Mouse (Mus musculus) heart, embryonic 13.5 days (tissue): Measurements from ENCODE around the gene Eif3m. TPM values are rescaled to one million over a fixed set of nuclear protein-coding genes. Genes with fewer than 3 reads are reported as not detected.
"Not testable (repeated sequence)": the region's sequence is repeated elsewhere in the genome, so short reads cannot be mapped to it uniquely, and the experiment has no call there.

ENCODE experiments used
- ATAC-seq: fragments of 200-750 bp; cut with Nextera tagmentation; 2 replicates; pipeline ENCODE4 v1.8.0; 2017; ENCODE audit warnings: moderate TSS enrichment; ENCODE audit not compliant: insufficient number of reproducible peaks, low FRiP score, low TSS enrichment; ENCODE audit errors: extremely low read depth
- H3K27ac ChIP-seq: fragments of 300-500 bp; sonication (generic); replicated peaks from 2 replicates; pipeline ENCODE4 v1.5.1; 2015; ENCODE audit warnings: moderate library complexity, mild to moderate bottlenecking, inconsistent platforms
- H3K27me3 ChIP-seq: fragments of 300-500 bp; sonication (generic); replicated peaks from 2 replicates; pipeline ENCODE4 v1.6.1; 2015; ENCODE audit warnings: mild to moderate bottlenecking, inconsistent platforms
- H3K36me3 ChIP-seq: fragments of 300-500 bp; sonication (generic); 2 replicates; pipeline ENCODE4 v1.6.1; 2015; ENCODE audit warnings: mild to moderate bottlenecking, inconsistent platforms
- H3K4me1 ChIP-seq: fragments of 300-500 bp; sonication (generic); 2 replicates; pipeline ENCODE4 v1.6.1; 2015; ENCODE audit warnings: inconsistent platforms
- H3K4me2 ChIP-seq: fragments of 300-500 bp; sonication (generic); 2 replicates; pipeline ENCODE4 v1.6.1; 2015; ENCODE audit warnings: inconsistent platforms, mild to moderate bottlenecking, moderate library complexity
- H3K4me3 ChIP-seq: fragments of 300-500 bp; sonication (generic); 2 replicates; pipeline ENCODE4 v1.5.1; 2015; ENCODE audit warnings: moderate library complexity, mild to moderate bottlenecking, inconsistent platforms
- H3K9ac ChIP-seq: fragments of 300-500 bp; sonication (generic); 2 replicates; pipeline ENCODE4 v1.6.1; 2015; ENCODE audit warnings: inconsistent platforms, mild to moderate bottlenecking, moderate library complexity
- H3K9me3 ChIP-seq: fragments of 300-500 bp; sonication (generic); 2 replicates; pipeline ENCODE4 v1.6.1; 2016; ENCODE audit warnings: inconsistent platforms
- WGBS: fragments of 180-500 bp; shearing (Covaris S2); methylation state at CpG from one replicate; pipeline ENCODE4 v1.1.7; 2015; ENCODE audit warnings: mixed read lengths; 5-methylcytosine and 5-hydroxymethylcytosine counted together
- polyA plus RNA-seq: library from polyadenylated mRNA; unstranded; fragments of >200 nt; fragmentation: Nextera tagmentation; extraction: Ambion mirVana; gene quantifications from 2 replicates; pipeline ENCODE4 v1.2.1, GENCODE M21; 2015

Eif3m gene
- polyA plus RNA-seq, 1 experiment from 2014 or later = 196 TPM

DNA sequence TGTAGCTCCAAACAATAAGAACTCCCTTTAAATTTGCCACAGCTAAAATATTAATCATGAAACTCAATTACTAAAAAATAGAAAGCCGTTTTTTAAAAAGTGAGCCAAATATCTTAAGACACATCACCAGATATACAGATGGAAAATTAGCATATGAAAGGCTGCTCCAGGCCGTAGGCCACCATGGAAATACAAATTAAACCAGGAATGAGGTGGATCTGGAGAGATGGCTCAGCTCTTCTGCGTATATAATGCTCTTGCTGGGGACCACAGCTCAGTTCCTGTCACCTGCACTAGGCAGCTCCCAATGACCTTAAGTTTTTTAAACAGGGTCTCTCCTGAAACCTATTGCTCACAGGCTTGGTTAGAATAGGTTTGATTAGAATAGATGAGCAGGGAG, 17.2 kb upstream of the Eif3m start:
- H3K9ac ChIP-seq = no peak overlapping the region
- H3K4me1 ChIP-seq = peaks cover 9% of the 10 kb centered on the region; the same call in 1 of the 2 replicates
- 83% methylated on average over 3 of the region's 3 CpGs for whole genome bisulfite sequencing
- no peak for ATAC-seq
- H3K4me2 ChIP-seq = no peak overlapping the region
- H3K9me3 ChIP-seq = no peaks in the 10 kb centered on the region
- H3K27ac ChIP-seq = no peak overlapping the region
- H3K4me3 ChIP-seq = no peak overlapping the region
- H3K36me3 ChIP-seq = no peaks in the 10 kb centered on the region
- peaks cover 4% of the 10 kb centered on the region; the same call in 1 of the 2 replicates for H3K27me3 ChIP-seq

DNA sequence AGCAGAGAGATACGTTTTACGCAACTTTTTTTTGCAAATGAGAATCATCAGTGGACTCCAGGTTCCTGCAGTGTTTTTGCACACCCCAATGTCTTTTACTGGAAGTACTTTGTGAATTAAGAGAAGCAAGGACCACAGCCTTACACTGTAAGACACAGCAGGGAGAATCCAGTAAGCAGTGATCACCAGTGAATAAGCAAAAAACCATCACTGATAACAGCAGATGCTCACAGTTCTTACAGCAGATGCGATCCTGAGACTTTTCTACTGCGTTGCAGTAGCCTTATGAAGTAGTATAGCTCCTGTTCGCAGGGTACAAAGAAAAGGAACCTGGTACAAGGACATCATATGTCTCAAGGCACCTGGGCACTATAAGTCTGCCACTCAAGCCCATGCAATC, 13.6 kb upstream of the Eif3m start:
- no peak overlapping the region for H3K4me2 ChIP-seq
- 82% methylated on average over 5 of the region's 5 CpGs for WGBS
- H3K9ac ChIP-seq = no peak overlapping the region
- no peak overlapping the region for H3K4me3 ChIP-seq
- H3K9me3 ChIP-seq = no peaks in the 10 kb centered on the region
- no peaks in the 10 kb centered on the region for H3K36me3 ChIP-seq
- H3K4me1 ChIP-seq = 0 out of 2 replicates have a peak, but pooled peaks cover 13% of the 10 kb centered on the region
- ATAC-seq = no peak
- peaks cover 4% of the 10 kb centered on the region; the same call in 1 of the 2 replicates for H3K27me3 ChIP-seq
- H3K27ac ChIP-seq = no peak overlapping the region

DNA sequence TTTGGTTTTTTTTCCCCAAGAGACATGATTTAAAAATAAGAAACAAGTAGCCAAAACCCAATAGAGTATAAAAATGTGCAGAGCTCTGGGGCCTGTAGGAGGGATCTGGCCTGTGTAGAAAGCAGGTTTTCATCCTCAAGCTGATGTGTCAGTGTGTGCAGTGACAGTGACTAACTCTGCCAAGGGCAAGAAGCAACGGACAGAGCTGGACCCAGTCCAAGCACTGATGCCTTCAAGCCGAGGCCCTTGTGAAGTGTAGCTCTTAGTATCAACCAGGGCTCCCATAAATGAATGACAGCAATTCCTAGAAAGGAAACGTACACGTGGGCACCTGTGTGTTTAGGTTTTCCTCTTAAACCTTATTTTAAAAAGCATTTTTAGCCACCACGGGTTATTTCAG, 11.9 kb upstream of the Eif3m start:
- H3K9me3 ChIP-seq = no peaks in the 10 kb centered on the region
- no peaks in the 10 kb centered on the region for H3K36me3 ChIP-seq
- H3K27ac ChIP-seq = no peak overlapping the region
- H3K4me3 ChIP-seq = no peak overlapping the region
- peaks cover 15% of the 10 kb centered on the region for H3K4me1 ChIP-seq
- no peak overlapping the region for H3K9ac ChIP-seq
- no peak for ATAC-seq
- WGBS = 52% methylated on average over 5 of the region's 5 CpGs
- H3K27me3 ChIP-seq = peaks cover 4% of the 10 kb centered on the region; the same call in 1 of the 2 replicates
- H3K4me2 ChIP-seq = no peak overlapping the region

GRCm38 (mm10) chr2:105026950-105027695, 10.2 kb upstream of the Eif3m start:
- Histone ChIP-seq H3K4me2 (no peak overlapping the region), H3K27me3 (peaks cover 4% of the 10 kb centered on the region; the same call in 1 of the 2 replicates), H3K4me3 (no peak overlapping the region), H3K9me3 (no peaks in the 10 kb centered on the region), H3K36me3 (no peaks in the 10 kb centered on the region), H3K27ac (no peak overlapping the region), H3K9ac (no peak overlapping the region), H3K4me1 (peaks cover 30% of the 10 kb centered on the region)
- 61% methylated on average over 22 of the region's 22 CpGs for WGBS
- no peak for ATAC-seq

DNA sequence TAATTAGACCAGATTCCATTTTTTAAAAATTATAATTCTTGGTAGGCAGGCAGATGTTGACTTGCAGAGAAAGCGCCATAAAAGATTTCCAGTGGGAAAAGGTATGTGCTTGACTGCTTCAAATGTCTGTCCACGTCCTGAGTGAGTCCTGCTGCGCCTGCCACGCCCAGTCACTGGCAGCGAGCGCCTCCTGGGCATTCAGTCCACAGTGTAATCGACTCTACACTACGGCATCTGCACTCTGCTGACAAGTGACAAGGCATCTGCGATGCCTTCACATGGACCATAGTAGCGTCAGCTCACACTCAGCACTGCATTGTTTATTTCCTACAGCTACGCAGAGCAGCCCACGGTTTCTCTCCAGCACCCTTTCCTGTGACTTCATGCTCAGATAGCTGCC, 8.7 kb upstream of the Eif3m start:
- H3K36me3 ChIP-seq, H3K27me3 ChIP-seq, ATAC-seq, H3K9me3 ChIP-seq, H3K4me3 ChIP-seq, H3K27ac ChIP-seq, H3K9ac ChIP-seq, H3K4me2 ChIP-seq: not testable (repeated sequence)
- H3K4me1 ChIP-seq = peaks cover 33% of the 10 kb centered on the region
- 42% methylated on average over 12 of the region's 12 CpGs for WGBS

GRCm38 (mm10) chr2:105023815-105024214, 6.9 kb upstream of the Eif3m start:
- Histone ChIP-seq H3K4me3 (no peak overlapping the region), H3K4me1 (peaks cover 31% of the 10 kb centered on the region), H3K27me3 (no peaks in the 10 kb centered on the region), H3K4me2 (no peak overlapping the region), H3K27ac (no peak overlapping the region), H3K9me3 (no peaks in the 10 kb centered on the region), H3K9ac (no peak overlapping the region), H3K36me3 (no peaks in the 10 kb centered on the region)
- no peak for ATAC-seq
- WGBS = 72% methylated on average over 4 of the region's 4 CpGs

GRCm38 (mm10) chr2:105023031-105023615, 6.2 kb upstream of the Eif3m start:
- H3K9ac ChIP-seq = 0 out of 2 replicates have a peak overlapping the region, but pooled peaks have one; percentile 13
- H3K9me3 ChIP-seq = no peaks in the 10 kb centered on the region
- 32% methylated on average over 6 of the region's 6 CpGs for WGBS
- ATAC-seq = no peak
- no peaks in the 10 kb centered on the region for H3K36me3 ChIP-seq
- no peaks in the 10 kb centered on the region for H3K27me3 ChIP-seq
- H3K27ac ChIP-seq = no peak overlapping the region
- H3K4me2 ChIP-seq = no peak overlapping the region
- H3K4me1 ChIP-seq = peaks cover 29% of the 10 kb centered on the region
- H3K4me3 ChIP-seq = no peak overlapping the region

- no peak overlapping the region for H3K4me2 ChIP-seq
- H3K27me3 ChIP-seq = no peaks in the 10 kb centered on the region
- no peak overlapping the region for H3K9ac ChIP-seq
- no peaks in the 10 kb centered on the region for H3K9me3 ChIP-seq
- no peak overlapping the region for H3K27ac ChIP-seq
- WGBS = 79% methylated on average over 2 of the region's 2 CpGs
- peaks cover 28% of the 10 kb centered on the region for H3K4me1 ChIP-seq
- no peak overlapping the region for H3K4me3 ChIP-seq
- no peak for ATAC-seq
- no peaks in the 10 kb centered on the region for H3K36me3 ChIP-seq
These were observed 5.0 kb upstream of the Eif3m start for GRCm38 (mm10) chr2:105021836-105022235.

GRCm38 (mm10) chr2:105021256-105021655, 4.4 kb upstream of the Eif3m start:
- H3K36me3 ChIP-seq = no peaks in the 10 kb centered on the region
- ATAC-seq = no peak
- WGBS = 67% methylated on average over 12 of the region's 12 CpGs
- H3K4me1 ChIP-seq = peaks cover 28% of the 10 kb centered on the region
- no peak overlapping the region for H3K27ac ChIP-seq
- no peak overlapping the region for H3K4me2 ChIP-seq
- H3K4me3 ChIP-seq = no peak overlapping the region
- no peaks in the 10 kb centered on the region for H3K9me3 ChIP-seq
- H3K9ac ChIP-seq = no peak overlapping the region
- H3K27me3 ChIP-seq = no peaks in the 10 kb centered on the region

DNA sequence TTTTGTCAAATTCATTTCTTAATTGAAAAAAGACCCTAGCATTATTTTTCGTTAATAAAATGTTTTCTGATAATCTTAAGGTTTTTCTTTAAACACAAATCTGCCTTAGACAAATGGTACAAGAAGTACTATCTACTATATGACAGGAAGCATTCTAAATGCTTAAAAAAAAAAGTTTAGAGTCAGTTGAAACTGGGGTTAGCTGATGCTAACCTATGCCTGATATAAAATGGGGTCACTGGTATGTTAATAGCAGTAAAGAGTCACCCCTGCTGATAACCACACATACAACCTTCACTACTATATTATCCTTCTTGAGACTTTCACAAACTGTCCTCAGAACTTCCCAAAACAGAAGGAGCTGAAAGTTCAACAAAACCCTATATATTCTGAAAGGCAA, 2.6 kb upstream of the Eif3m start:
- H3K9ac ChIP-seq = no peak overlapping the region
- WGBS = 78% methylated on average over 1 of the region's 1 CpGs
- peaks cover 40% of the 10 kb centered on the region for H3K4me1 ChIP-seq
- no peak overlapping the region for H3K4me2 ChIP-seq
- no peaks in the 10 kb centered on the region for H3K36me3 ChIP-seq
- H3K27ac ChIP-seq = no peak overlapping the region
- H3K9me3 ChIP-seq = no peaks in the 10 kb centered on the region
- ATAC-seq = no peak
- H3K4me3 ChIP-seq = no peak overlapping the region
- H3K27me3 ChIP-seq = no peaks in the 10 kb centered on the region

- Histone ChIP-seq H3K36me3 (peaks cover 12% of the 10 kb centered on the region), H3K9ac (no peak overlapping the region), H3K4me2 (peak overlapping the region; percentile 92; the same call in 1 of the 2 replicates)
These were observed 922 bp upstream of the Eif3m start for GRCm38 (mm10) chr2:105017802-105018201.

More at GRCm38 (mm10) chr2:105017802-105018201, 922 bp upstream of the Eif3m start:
- 76% methylated on average over 3 of the region's 3 CpGs for WGBS
- H3K27me3 ChIP-seq = no peaks in the 10 kb centered on the region
- H3K27ac ChIP-seq = no peak overlapping the region
- no peak for ATAC-seq
- H3K4me1 ChIP-seq = peaks cover 26% of the 10 kb centered on the region
- no peak overlapping the region for H3K4me3 ChIP-seq
- H3K9me3 ChIP-seq = no peaks in the 10 kb centered on the region
